Mouse (Mus musculus) liver, postnatal 0 days (tissue): ENCODE measurements around the gene Tbxas1.

Source experiments
- CTCF ChIP-seq: sonication (generic); IDR thresholded peaks from 2 replicates; pipeline ENCODE4 v1.5.1; 2016; ENCODE audit warnings: antibody characterized with exemption, low read depth
- EP300 ChIP-seq: IDR thresholded peaks from 2 replicates; pipeline ENCODE4 v1.6.1; 2016; ENCODE audit warnings: antibody characterized with exemption, low read depth, mild to moderate bottlenecking

GRCm38 (mm10) chr6:38825886-38826285 lies 49.3 kb upstream of the Tbxas1 start:
- TF ChIP-seq EP300 (no peak), CTCF (no peak)
